Mouse (Mus musculus) telencephalon, adult 2 months (tissue): Measurements from ENCODE around the gene Uckl1.

ENCODE experiments used
- DNase-seq: peaks from one replicate; pipeline ENCODE4 v3.0.0-alpha.2; 2011; ENCODE audit warnings: low read depth, low spot score

Uckl1 gene

DNA sequence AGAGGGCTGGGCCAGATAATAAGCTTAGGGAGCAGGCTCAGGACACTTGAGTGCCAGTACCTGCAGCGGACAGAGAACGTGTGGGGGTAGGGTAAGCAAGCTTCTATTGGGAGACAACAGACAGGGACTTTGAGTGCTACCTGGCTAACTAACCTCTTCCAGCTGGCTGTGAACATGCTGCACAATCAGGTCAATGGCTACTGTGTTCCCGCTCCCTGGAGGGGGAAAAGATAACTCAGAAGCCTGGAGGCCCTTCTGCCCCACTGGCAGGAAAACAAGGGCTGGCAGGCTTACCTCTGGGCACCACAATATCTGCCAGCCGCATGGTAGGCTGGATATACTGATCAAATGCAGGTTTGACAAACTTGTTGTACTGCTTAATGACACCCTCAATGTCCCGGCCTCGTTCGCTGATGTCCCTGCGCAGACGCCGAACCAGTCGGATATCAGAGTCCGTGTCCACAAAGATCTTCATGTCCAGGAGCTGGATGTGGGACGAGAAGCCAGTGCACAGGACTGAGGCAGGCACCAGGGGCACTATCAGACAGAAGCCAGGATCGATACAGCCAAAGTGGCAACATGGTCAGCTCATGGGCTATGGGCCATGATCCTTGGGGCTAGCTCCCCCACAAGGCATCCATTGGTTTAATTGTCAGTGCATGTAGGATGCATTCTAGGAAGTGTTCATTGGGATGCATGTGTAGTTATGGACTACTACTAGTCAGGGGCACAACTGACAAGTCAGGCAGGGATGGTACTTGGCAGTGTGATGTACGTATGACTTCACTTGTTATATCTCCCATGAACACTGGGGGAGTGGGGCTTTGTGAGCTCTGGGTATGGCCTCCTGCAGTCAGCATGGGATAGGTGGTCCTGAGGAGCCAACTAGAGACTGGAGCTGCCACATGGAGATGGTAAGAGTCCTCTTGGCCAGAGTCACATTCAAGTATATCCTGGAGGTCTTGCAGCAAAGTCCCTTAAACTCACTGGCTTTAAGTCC is 11.5 kb downstream of the Uckl1 start:
- DNase-seq = no peak

DNA sequence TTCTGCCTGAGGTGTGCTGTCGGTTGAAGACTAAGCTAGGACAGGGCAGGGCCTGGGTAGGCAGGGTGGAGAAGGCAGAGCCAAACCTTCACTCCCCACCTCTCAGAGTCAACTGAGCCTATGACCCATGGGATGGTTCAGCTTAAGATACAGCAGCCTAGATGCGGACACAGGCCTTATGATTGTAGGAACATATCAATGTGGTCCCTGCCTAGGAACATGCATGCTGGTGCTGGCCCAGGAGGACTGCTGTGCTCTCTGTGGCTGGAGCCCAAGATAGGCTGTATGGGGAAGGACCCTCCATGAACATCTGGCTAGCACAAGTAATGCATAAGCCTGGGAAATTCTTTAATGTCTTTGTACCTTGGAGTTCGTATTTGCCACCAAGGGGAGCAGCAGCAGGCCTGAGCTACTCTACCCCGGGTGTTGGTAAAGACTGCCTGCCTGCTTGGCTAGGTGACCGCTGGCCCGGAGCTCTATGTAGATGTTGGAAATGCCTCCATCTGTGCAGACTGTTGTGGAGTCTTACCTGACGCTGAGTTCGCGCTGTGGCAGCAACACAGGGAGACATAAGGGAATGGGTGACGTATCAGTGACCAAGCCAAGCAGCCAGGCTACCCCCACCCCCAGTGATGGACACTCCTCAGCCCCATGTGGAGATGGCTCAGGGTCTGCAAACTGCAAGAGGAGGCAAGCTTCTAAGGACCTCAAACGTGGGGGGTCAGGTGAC is 12.6 kb downstream of the Uckl1 start:
- DNase-seq = no peak

DNA sequence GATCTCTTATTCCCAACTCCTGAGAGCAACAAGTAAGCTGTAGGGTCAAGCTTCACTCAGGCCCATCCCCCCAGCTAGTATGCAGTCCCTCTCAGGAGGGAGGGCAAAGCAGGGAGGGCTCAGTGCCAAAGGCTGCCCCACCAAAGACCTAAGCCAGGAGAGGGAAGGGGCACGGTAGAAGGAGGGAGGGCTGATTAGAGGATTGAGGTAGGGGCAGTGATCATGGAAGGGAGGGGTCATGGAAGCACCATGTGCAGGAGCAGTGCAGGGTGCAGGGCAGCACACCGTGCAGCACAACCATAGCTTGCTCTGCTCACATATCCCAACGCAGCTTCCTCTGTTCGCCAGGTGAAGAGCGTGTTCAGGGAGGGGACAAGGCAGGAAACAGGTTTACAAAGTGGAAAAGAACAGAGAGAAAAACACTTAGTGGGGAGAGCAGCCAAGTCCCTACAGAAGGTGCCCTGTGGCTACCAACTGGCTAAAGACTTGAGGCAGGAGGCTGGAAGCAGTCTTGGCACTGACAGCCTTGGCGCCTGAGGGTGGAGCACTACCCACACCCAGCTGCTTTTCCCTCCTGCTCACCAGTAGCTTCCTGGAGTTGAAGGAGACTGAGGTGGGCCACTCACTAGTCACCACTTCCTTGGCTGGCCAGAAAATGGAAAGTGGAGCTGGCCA is 13.6 kb downstream of the Uckl1 start:
- DNase-seq = no peak

DNA sequence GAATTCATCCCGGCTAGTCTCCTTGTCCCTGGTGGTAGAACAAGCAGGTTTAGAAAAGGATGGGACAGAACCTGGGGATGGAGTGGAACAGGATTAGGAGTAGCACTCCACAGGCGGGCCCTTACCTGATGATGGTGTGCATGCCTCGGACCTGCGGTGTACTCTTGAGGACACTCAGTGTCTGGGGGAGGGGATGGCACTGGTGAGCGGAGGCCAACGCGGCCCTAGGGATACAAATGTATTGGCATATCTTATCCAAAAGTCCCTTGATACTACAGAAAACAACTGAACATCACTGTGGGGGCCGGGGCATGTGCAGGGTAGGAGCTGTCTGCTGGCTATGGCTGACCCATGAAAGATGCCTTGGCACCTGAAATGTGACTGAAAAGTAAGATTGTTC is 14.3 kb downstream of the Uckl1 start:
- no peak for DNase-seq

DNA sequence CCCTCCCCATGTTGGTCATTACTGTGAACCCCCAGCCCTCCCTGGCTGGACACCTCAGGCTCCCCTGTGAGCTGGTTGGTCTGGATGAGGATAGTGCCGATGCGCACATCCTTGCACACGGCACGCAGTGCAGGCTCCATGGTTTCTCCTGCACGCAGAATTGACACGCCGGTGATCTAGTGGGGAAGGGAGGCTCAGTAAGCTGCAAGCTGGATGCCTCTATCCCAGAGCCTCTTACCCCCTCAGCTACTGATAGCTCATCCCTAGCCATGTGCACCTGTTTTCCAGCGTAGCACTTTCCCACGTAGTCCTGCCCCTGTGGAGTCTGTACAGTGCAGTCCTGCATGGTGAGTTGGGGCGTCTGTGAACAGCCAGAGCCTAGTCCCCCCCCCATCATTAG is 14.8 kb downstream of the Uckl1 start:
- no peak for DNase-seq

DNA sequence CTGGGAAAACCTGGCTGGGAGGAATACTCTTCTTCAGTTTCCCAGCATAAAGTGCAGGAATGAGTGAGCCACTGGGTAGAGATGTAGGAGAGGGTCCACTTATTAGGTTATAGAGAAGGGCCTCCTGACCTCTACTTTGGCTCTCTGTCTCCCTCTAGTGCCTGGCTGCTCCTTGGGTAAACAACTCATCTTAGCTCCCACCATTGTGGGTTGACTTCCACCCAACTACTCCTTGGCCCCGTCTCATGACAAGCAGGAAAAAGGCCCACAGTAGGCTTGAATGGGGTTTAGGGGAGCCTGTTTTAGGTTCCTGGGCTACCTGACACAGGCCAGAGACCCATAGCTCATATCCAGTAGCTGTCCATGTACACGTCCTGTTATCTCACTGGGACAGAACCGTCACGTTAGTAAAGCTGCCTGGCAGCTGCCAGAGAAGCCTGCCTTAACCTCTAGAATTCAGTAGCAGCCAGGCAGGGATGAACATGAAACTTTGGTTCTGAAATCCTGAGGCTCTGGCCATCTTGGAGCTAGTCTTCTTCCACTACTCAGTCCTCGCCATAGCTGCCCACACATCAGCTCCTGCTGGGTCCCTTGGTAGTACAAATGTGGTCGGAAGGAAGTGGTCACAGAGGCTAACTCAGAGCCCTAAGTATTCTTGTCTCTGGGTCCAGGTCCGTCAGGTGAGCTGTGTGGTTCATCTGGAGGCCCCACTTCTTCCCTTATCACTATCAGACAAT is 16.3 kb downstream of the Uckl1 start:
- no peak for DNase-seq

DNA sequence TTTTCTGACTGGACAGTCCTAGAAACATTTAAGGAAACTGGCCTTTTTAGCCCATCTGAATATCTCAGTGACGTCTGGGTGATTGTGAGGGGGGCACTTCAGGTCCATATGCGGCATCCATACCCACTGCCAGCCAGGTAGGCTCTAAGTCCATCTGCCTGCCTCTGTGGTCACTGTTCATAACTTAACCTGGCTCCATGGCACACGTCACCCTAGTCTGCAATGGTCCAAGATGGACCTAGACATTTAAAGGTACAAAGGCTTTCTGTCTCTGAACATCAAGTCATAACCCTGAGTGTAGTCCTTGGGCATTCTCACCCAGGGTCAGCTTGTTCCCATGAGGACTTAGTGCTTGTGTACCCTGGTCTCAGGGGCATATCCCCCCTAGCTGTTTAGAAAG is 17.4 kb downstream of the Uckl1 start:
- DNase-seq = no peak

DNA sequence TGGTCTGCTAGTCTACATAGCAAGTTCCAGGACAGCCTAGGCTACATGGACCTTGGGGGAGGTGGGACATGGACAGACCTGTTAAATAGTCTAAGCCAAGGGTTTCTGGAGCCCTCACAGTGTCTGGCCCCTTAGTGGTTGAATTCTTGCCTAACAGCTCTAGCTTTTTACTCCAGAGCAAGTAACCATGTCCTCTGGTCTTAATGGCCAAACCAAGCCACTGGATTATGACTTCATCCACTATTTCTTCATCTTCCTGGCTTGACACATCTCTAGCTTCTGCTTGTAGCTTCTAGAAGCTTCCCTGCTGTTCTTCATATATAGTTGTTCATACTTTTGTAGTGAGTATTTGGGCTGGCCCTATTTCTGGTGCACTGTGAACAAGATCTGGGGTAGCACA is 30.9 kb downstream of the Uckl1 start:
- DNase-seq = no peak

DNA sequence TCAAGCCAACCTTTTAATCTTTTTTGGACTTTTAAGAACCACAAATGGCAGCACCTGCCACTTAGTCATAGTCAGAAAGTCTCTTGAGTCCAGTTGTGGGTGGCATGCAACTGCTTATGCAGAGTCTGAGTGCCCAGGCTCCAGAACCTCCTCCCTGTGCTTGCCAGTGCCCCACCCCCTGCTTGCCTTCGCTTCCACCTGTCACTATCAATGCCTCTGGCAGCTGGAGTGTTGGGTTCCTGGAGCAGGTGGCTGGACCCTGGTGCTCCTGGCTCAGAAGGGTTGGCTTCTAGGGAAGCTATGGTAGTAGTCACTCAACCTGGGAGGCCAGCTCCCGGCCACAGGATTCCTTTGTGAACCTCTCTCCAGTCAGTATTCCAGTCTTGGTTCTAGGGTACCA is 34.5 kb downstream of the Uckl1 start:
- DNase-seq = no peak

DNA sequence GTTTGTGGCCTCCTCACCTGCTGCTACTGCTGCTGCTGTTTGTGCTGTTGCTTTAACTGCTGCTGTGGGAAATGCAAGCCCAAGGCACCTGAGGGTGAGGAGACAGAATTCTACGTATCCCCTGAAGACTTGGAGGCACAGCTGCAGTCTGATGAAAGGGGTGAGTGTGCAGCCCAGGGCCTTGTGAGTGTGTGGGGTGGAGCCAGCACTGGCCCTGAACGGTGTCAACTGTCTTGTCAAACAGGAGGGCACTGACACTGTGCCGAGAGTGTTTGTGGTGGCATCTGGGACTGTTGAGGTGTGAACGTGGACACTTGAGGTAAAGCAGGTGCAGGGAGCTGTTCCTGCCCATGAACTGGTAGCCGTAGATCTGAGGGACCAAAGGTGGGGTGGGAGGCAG is 36.0 kb downstream of the Uckl1 start:
- DNase-seq = no peak

DNA sequence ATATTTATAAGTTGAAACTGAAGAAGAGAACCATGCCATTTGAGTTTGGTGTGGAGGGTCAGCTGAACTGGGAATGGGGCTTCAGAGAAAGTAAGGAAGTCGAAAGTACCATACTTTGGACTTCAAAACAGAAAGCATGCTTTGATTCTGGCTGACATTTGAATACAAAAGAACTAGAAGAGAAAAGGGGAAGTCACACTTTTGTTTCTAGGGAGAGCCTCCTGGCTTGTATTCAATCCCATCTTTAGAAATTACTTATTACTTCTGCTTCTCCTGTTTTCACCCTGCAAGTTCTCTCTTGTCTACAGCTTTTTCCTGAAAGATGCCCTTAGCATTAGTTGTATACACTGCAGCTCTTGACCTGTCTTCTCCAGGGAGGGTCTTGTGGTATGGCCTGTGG is 36.5 kb downstream of the Uckl1 start:
- no peak for DNase-seq

DNA sequence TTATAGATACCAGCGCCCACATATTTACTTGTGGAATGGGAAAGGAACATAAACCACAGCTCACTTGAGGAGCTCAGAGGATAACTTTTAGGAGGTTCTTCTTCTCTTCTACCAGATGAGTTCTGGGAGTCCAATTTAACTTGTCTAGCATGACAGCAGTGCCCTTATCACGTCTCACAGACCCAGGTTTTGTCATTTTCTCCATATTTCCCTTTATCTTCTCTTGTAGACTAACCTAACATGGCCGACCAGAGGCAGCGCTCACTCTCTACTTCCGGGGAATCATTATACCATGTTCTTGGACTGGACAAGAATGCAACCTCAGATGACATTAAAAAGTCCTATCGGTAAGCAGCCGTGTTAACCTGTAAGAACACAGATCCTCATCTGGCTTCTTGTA is 38.5 kb downstream of the Uckl1 start:
- no peak for DNase-seq

DNA sequence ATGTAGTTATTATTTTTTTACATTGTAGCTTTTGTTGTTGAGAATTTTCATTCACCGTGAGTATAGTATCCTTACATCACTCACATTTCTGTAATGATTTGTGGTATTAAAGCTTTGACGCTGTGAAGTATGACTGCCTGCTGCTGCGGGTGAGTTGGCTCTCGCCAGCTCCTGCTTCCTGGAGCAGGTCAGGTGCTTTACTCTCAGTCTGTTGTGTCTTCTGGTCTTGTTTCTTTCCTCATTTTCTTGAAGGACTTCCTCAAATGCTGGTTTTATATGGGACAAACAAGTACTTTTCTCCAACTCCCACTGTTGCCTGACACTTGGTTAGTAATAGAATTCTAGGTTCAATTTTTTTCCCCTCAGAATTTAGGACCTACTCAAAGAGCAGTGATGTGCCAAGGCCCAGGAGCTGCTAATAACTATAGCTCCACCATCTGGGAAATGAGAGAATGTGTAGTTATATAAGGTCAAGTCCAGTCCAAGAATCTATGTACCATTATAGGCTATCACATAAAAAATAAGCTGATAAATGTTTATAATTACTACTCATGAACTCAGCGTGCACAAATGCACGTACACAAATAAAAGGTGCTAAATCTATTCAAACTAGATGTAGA is 42.8 kb downstream of the Uckl1 start:
- no peak for DNase-seq

DNA sequence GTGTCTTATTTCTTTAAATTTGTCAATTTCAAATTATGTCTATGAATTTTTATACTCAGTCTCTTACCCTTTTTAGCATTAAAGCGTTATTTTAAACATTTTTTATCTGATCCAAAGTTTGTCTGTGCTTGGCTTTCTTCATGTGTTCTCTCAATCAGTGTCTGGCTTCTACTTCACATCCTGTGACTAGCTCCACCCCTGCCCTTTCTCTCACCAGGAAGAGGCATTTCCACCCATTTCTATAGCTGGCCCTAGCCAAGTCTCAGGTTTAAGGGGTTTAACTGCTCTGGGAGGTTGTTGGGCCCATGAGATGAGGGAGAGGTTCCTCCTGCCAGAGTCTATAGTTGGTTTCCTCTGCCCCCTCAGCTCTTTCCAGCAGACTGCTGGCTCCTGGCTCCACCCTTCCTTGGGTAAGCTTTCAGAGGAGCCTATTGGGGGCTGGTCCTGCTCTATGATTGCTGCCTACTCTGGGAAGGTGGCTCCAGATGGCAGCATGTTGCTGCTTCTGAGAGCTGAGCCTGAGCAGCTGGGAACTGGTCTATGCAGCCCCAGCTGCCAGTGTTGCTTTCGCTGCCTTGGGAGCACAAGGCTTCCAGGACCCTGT is 47.1 kb downstream of the Uckl1 start:
- DNase-seq = peak; percentile 87

DNA sequence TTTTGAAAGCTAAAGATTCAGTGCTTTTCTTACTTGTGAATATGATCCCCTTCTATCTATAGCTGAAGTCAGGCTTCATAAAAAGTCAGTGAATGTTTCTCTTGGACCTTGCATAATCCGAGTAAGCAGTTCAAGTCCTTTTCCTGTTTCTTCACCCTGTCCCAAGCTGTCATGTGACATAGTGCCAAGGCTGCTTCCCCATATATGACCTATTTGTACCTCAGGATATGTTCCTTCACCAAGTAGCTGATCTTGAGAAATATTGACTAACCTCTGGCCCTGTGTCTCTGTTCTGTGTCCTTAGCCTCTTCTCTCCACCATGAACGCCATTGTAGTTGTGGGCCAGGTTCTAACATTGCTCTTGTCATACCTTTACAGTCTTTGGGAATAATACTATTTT is 48.3 kb downstream of the Uckl1 start:
- no peak for DNase-seq

DNA sequence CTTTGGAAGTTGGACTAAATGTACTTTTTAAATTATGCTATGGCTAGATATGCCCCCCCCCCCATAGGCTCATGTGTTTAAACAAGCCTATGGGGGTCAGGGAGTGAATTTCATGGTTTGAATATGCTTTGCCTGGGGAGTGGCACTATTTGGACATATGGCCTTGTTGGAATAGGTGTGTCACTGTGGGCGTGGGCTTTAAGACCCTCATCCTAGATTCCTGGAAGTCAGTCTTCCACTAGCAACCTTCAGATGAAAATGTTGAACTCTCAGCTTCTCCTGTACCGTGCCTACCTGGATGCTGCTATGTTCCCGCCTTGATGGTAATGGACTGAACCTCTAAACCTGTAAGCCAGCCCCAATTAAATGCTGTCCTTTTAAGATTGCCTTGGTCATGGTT is 52.1 kb downstream of the Uckl1 start:
- DNase-seq = no peak

DNA sequence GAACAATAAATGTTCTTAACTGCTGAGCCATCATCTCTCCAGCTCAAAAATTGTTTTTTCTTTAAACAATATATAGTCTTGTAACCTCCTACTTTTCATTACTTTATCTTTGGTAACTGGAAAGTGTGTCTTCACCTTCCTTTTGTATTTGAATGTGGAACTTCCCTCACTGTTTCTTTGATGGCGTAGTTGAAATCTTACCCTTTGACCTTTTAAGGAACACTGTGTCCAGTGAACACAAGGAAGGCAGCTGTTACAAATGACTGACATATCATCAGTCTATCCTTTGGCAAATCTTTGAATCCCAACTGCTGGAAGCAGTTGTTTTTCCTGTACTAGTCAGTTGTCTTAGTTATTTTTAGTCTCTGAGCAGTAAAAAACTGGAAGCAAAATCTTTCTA is 55.6 kb downstream of the Uckl1 start:
- DNase-seq = no peak

DNA sequence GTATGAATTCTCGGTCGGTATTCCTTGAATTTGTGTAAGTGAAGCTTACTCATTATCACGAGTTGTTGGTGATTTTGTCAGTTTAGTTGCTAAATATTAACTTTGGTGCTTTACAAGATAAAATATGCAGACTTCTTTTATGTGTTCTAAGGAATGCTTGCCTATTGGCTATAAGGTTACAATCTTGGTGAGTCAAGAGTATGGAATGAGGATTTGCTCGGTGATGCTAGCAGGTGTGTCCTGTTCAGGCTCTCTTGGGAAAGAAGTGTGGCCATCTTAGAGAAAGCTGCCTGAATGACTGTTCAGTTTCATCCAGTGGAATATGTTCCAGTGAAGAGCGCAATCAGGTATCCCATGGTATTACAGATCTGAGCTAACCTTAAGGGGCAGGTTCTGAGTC is 59.2 kb downstream of the Uckl1 start:
- no peak for DNase-seq

DNA sequence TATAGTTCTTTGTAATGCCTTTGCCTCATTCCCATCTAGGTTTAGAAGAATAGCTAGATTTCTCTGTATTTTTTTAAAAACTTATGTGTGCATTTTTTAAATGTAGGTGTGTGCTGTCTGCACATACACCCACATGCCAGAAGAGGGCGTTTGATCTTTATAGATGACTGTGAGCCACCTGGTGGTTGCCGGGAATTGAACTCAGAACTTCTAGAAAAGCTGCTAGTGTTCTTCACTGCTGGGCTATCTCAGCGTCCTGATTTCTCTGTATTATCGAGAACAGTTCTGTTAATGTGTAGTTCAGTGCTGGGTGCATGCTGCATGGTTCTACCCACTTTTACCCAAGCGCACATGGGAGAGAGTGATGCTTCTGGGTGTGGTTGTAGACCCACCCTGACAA is 61.9 kb downstream of the Uckl1 start:
- no peak for DNase-seq

DNA sequence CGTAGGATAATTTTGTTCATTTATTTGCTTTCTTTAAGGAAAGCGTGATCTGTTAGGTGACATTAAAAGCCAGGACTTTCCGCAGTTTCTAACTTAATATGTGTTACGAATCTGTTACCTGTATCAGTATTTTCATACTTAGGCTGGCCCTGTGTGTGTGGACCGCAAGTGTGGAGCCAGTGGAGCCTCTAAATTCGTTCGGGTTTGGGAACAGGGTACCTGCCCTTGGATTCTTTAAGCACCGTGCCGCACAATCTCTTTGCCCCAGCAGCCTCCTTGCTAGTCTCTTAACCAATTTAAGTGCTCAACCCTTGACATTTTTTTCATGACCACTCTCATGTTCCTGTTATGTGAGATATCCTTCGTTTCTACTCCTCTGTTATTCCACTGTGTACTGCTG is 63.2 kb downstream of the Uckl1 start:
- DNase-seq = no peak

DNA sequence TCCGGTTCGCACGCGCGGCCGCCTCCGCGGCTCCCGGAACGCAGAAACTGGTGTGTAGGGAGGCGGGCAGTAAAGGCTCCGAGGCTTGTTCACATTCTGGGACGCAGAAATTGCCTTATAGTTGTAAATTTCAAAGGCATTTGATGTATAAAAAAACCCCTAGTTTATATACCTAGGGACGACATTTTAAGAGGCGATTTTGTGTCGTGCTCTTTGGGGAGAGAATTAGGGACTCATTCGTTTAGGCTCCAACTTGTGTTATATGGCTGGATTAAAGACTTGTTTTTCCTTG is 63.8 kb downstream of the Uckl1 start:
- DNase-seq = no peak
